Mouse (Mus musculus) mouse trophoblast stem cell (cell line): ENCODE data around the gene 1600002K03Rik.
"Not testable (repeated sequence)": the region's sequence is repeated elsewhere in the genome, so short reads cannot be mapped to it uniquely, and the experiment has no call there.

Experiments used
- in situ Hi-C, 2 experiments: fragments of 300-500 bp; cut with MseI, MboI; formaldehyde crosslinking; loops; 2 replicates in 1 of 2; 3 replicates in 1 of 2; pipeline ENCODE4 v1.15.1; 2025

1600002K03Rik gene

GRCm38 (mm10) chr10:80186649-80187048 is 13.9 kb downstream of the 1600002K03Rik start:
- in situ Hi-C loops = no loop called here

DNA sequence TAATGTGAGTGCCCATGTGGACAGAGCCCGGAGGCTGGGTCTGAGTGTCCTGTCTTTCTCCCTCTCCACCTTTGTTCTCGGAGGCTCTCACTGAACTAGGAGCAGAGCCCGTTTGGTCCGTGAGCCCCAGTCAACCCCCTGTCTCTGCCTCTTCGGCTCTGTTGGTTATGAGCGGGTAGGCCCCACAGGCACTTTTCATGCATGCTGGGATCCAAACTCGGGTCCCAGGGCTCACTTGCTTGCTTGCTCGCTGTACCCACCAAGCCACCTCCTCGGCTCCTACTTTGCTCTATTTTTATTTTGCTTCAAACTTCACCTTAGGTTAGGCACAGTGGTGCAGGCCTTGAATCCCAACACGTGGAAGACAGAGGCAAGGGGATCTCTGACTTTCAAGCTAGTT is 15.0 kb downstream of the 1600002K03Rik start:
- in situ Hi-C loops = no loop called here

DNA sequence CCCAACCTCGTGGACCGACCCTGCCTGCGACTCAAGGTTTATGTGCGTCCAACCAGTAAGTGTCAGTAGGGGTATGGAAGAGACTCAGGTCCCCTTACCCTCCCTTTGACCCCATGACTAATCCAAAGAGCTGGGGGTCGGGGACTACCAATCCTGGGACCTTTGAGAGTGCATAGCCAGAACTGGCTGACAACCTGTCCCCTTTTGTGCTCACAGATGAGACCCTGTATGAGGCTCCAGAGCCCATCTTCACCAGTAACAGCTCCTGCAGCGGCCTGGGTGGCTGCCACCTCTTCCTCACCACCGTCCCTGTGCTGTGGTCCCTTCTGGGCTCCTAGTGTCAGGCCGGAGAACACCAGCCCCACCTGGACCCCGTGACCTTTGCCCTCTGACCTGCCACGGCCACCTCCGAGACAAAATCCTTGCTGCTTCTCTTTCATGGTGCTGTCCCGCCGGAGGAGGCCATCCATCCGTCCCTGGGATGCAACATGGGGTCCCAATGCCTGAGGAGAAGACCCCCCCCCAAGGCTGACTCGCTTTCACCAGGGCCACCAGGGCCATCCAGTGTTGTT is 15.8 kb downstream of the 1600002K03Rik start:
- in situ Hi-C loops = no loop called here

- in situ Hi-C loops = loop anchor here in 1 of 2 experiments (5.0 kb wide), 1 partner anchor 57 kb away; the partner anchor contains the start of gene Ndufs7
Measured at GRCm38 (mm10) chr10:80189999-80190398, 17.3 kb downstream of the 1600002K03Rik start.

DNA sequence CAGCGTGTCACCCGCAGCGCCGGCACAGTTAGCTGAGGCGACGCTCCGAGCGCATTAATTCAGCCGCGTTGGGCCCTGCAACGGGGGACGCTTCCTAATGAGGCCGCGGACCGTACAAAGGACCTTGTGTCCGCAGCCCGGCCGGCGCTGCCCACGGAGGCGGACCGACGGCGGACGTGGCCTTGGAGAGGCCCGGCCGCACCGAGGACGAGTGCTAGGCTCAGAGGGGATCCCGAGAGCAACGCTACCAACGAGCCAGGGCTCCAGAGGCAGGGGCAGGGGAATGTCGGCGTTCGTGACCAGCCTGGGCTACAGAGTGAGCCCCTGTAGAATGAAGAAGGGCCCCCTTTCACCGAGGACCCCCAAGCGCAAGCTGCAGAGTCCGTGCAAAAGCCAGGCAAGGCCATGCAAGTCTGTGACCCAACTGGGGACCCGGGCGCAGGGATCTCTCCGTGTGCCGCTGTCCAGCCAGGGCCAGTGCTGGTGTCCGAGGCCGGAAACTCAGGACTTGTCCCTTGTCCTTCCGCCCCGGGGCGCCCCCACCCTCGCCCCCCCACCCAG is 17.8 kb downstream of the 1600002K03Rik start:
- in situ Hi-C loops = loop anchor here in 1 of 2 experiments (5.0 kb wide), 1 partner anchor 57 kb away; the partner anchor contains the start of gene Ndufs7

DNA sequence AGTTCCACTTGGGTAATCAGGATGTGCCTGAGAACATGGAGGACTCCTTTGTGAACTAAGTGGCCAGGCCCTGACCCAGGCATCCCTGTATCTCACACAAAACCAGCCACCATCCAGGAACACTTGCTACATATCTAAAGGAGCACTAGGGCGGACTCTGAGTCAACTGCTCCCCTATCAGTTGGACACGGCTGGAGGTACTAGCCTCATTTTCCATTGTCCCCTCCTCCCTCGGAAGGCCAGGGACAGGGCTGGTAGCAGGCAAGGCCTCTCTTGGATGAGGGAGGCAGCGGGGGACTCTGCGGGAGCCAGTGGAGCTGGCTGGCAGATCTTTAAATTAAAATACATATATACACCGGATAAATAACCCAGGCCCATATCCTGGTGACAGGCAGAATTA is 21.2 kb downstream of the 1600002K03Rik start:
- in situ Hi-C loops = loop anchor here in 1 of 2 experiments (5.0 kb wide), 1 partner anchor 53 kb away; the partner anchor contains the start of gene Ndufs7

GRCm38 (mm10) chr10:80194441-80194840 is 21.7 kb downstream of the 1600002K03Rik start:
- in situ Hi-C loops = loop anchor here in 1 of 2 experiments (5.0 kb wide), 1 partner anchor 53 kb away; the partner anchor contains the start of gene Ndufs7

GRCm38 (mm10) chr10:80196167-80196566 is 23.4 kb downstream of the 1600002K03Rik start:
- in situ Hi-C loops = no loop called here

GRCm38 (mm10) chr10:80196778-80197581 is 24.2 kb downstream of the 1600002K03Rik start:
- in situ Hi-C loops = no loop called here

DNA sequence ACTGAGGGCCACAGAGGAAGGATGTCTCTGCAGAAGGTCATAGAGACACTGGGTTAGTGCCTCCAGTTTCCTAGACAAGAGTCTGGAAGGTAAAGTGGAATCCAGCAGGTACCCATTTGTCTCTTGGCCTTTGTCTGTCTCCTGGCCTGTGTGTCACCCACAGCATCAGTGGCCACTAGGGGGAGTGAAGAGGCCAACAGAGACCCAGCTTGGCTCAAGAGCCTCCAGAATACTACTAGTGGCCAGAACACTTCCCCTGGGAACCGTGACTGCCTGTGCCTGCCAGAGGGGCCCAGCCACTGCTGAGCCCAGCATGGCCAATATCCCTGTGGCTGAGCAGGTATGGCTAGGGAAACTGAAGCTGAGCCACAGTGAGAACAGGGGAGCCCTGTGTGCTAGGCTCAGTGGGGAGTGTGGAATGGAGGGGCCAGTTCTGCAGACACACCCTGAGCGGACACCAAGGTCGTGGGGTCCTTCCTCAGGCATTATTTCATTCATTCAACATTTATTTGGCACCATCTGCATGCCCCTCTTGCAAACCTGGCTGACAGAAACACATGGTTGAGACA is 26.8 kb downstream of the 1600002K03Rik start:
- in situ Hi-C loops = loop anchor here in 1 of 2 experiments (5.0 kb wide), 1 partner anchor 43 kb away; no protein-coding TSS in a partner anchor

GRCm38 (mm10) chr10:80200485-80200884 is 27.7 kb downstream of the 1600002K03Rik start:
- in situ Hi-C loops = loop anchor here in 1 of 2 experiments (5.0 kb wide), 1 partner anchor 42 kb away; no protein-coding TSS in a partner anchor

GRCm38 (mm10) chr10:80204055-80204454 is 31.3 kb downstream of the 1600002K03Rik start:
- in situ Hi-C loops = loop anchor here in 1 of 2 experiments (5.0 kb wide), 1 partner anchor 38 kb away; no protein-coding TSS in a partner anchor

- in situ Hi-C loops = no loop called here
Measured at GRCm38 (mm10) chr10:80207201-80207600, 34.5 kb downstream of the 1600002K03Rik start.

- in situ Hi-C loops = no loop called here
Measured at GRCm38 (mm10) chr10:80207676-80208075, 34.9 kb downstream of the 1600002K03Rik start.

GRCm38 (mm10) chr10:80208248-80208647 is 35.5 kb downstream of the 1600002K03Rik start:
- in situ Hi-C loops = no loop called here

DNA sequence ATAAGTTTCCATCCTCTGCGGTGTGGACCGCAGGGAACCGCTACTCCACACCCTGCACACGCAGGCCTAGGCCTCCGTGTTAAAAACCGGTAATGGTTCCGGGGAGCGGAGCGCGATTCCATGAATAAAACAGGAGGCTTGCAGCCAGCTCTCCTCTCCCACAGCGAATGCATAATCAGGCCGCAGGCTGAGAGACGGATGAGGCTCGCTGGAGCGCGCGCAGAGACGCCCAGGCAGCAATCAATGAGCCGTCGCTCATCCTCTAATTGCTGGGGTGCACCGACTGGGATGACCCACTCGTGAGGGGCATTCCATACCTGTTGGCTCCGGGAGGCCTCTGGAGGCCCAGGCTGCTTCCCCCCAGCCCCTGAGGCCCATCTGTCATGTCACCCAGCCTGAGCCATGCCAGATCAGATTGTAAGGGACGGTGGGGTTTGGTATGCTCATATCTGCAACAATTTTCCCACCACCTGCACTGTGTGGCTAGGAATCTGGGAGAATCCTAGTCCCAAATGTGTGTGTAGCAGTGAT is 36.2 kb downstream of the 1600002K03Rik start:
- in situ Hi-C loops = no loop called here

GRCm38 (mm10) chr10:80211547-80212103 is 38.9 kb downstream of the 1600002K03Rik start:
- in situ Hi-C loops = not testable (repeated sequence)

DNA sequence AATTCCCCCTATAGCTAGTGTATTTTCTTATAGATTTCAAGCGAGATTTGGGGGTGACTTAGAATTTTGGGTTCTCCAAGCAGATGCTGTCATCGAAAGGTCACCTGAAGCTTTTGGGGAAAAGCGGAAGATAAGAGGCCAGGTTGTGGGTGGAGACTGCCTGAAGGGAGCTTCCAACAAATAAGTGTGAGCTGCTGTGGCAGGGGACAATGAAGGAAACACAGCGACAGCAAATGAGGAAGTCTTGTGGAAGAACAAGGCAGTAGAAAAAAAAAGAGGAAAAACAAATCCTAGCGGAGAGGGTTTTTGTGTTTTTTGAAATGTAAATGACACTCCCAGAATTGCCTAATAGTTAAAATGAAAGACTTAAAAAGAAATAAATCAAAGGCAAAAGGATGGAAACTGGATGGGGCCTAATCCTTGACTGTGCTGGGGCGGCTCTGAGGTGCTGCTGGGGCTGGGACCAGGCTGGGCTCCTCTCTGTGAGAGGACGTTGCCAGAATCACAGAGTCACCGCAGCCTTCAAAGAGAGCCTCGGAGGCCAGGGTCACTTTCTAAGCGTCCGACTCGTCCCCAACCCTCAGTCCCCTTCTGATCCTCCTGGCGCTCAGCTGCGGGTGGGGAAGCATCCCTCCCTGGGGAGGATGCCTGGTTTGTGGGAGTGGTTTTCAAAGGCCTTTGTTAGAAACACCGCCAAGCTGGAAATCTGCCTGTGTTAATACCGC is 42.5 kb downstream of the 1600002K03Rik start:
- in situ Hi-C loops = no loop called here

- in situ Hi-C loops = no loop called here
Measured at GRCm38 (mm10) chr10:80220676-80221075, 47.9 kb downstream of the 1600002K03Rik start.

- in situ Hi-C loops = not testable (repeated sequence)
Measured at GRCm38 (mm10) chr10:80223137-80223536, 50.4 kb downstream of the 1600002K03Rik start.
